Mouse (Mus musculus) E14TG2a.4 (cell line): Measurements from ENCODE around the gene Cdon.

Experiments used
- CTCF ChIP-seq: conservative IDR thresholded peaks from 2 replicates; pipeline ENCODE4 v1.5.1; 2014; ENCODE audit warnings: low read length
- NANOG ChIP-seq: IDR thresholded peaks from 2 replicates; pipeline ENCODE4 v1.6.1; 2014; ENCODE audit warnings: borderline replicate concordance, low read length, mixed read lengths

GRCm38 (mm10) chr9:35430476-35430875, 9.5 kb downstream of the Cdon start:
- TF ChIP-seq CTCF (no peak), NANOG (no peak)
